Mouse (Mus musculus) kidney, adult 18-20 months (tissue): ENCODE data around the gene Trh.
A peak's percentile ranks its signal among the peaks of the same experiment; 100 is the strongest.

Experiments
- DNase-seq: peaks from one replicate; pipeline ENCODE4 v3.0.0; 2021

Trh gene

GRCm38 (mm10) chr6:92244591-92244990, at the start of gene Trh:
Gene Trh, minus strand, starts transcription at chr6:92244650.
- no peak for DNase-seq

DNA sequence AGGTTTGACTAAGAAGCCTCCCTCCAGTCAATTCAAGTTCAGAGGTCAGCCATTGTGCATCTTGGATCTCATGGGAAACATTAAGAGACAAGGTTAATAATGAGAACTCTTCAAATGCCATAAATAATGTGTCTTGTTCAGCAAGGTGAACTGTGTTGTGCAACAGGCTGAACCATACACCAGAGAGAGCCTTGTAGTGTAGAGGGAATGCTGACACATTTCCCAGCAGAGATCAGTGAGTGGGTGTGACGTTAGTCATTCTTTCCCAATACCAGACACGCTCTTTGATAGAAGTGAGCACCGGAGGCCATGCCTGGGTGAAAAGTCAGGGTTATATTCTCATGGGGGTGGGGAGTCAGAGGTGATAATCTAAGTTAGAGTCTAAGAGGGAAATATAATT, 46.4 kb upstream of the Trh start:
- no peak for DNase-seq

DNA sequence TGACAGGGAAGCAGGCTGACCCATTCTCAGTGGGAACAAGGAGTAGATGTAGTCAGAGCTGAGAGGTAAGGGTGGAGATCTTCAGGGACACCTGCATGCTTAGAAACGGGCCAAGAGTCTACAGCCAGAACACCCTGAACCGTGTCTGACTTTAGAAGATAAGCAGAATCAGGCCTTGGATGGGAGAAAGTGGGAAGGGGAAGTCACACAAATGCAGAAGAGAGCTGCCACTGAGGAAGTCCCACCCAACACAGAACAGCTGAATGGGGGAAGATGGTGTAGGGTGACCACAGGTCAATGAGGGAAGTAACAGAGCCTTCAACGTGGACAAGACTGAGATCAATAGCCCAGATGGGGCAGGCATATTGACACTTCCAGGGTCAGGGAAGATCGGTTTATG, 42.4 kb upstream of the Trh start:
- DNase-seq, result no peak

DNA sequence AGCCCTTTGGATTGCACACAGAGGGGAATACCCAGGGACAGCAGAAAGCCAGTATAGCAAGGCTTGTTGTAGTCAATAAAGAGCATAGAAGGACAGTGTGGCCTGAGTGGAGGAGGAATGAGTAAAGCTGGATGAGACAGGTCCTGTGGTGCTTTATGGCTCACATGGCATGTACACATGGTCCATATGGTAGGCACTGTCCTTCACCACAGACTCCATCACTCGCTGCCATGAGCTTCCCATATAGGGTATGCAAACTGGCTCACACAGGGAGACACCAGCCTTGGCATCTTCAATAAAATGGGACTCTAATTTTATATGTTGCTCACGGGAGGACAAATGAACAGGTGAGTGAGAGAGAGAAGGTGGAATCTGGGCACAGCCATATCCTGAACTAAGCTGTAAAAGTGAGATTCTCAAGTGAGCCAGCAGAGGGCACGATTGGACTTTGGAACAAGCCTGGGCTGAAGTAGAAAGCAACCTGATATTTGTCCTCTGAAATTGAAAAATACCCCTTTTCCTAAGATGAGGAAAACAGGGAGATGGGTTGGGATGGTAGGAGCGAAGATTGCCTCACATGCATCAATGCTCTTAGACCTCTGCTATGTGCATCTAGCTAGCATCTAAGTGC, 41.9 kb upstream of the Trh start:
- DNase-seq, result peak; percentile 57

- DNase-seq, result no peak
Observed at GRCm38 (mm10) chr6:92285559-92285958, 41.1 kb upstream of the Trh start.

GRCm38 (mm10) chr6:92277179-92277578, 32.7 kb upstream of the Trh start:
- no peak for DNase-seq

- DNase-seq, result no peak
Observed at GRCm38 (mm10) chr6:92273652-92274322, 29.3 kb upstream of the Trh start.

DNA sequence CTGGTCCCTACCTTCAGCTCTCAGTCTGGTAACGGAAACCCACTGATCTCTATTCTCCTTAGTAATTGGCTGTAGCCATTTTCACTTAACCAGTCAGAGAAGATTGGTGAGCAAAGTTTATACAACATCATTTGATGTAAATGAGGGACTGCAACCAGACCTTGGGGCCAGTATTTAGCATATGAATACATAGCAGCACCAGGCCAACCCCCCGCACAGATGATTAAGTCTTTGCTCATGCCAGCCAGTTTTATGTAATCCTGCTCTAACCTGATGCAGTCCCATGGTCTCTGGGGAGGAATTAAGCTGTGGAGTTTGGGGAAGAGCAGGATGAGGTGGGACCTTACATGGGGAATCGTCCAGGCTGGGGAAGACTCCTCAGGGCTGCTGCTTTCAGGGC, 28.2 kb upstream of the Trh start:
- DNase-seq, result no peak

GRCm38 (mm10) chr6:92269019-92269418, 24.6 kb upstream of the Trh start:
- peak; percentile 77 for DNase-seq

DNA sequence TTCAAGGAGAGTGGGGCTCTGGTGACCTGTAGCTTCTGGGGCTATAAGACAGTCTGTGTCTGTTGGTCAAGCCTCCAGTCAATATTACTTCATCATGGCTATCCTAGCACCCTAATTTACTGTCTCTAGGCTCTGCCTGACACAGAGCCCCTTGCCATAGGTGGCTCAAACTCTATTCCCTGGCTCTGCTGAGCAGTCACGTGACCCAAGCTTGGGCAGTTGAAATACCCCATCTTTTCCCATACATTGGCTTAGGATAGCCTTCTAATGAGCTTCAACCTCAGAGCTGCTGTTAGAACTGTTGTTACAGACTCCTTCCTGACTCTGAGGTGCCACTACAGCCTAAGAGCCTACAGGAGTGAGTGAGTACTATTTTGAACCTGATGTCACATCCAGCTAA, 23.6 kb upstream of the Trh start:
- no peak for DNase-seq

DNA sequence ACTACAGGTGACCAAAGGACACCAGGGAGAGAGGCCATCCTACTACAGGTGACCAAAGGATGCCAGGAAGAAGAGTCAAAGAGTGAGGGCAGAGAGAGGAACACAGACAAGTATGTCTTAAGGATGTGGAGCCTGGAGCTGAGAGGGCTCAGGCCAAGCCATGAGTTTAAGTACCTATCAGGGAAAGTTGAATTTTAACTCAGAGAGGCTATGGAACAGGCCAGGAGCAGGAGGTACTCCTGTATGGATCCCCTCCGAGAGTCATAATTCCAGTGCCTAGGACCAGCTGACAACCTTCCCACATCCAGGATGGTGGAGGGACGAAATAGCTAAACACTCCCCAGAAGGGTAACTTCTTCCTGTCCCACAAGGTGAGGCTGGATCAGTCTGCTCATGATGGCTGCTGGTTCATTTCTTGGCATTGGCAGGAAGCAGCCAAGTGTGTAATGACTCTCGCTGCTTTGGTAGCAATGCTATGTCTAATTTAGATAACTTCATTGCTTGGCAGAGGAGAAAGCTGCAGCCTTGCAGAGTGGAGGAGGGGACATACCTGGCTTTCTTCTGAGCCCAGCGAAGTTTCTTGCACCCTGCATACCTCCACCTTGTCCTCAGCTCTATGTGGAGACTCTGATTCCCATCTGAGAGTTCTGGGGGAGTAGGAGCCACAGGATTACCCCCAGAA, 16.9 kb upstream of the Trh start:
- peak; percentile 51 for DNase-seq

- no peak for DNase-seq
Observed at GRCm38 (mm10) chr6:92255346-92255745, 10.9 kb upstream of the Trh start.

GRCm38 (mm10) chr6:92253253-92253870, 8.9 kb upstream of the Trh start:
- DNase-seq, result no peak

DNA sequence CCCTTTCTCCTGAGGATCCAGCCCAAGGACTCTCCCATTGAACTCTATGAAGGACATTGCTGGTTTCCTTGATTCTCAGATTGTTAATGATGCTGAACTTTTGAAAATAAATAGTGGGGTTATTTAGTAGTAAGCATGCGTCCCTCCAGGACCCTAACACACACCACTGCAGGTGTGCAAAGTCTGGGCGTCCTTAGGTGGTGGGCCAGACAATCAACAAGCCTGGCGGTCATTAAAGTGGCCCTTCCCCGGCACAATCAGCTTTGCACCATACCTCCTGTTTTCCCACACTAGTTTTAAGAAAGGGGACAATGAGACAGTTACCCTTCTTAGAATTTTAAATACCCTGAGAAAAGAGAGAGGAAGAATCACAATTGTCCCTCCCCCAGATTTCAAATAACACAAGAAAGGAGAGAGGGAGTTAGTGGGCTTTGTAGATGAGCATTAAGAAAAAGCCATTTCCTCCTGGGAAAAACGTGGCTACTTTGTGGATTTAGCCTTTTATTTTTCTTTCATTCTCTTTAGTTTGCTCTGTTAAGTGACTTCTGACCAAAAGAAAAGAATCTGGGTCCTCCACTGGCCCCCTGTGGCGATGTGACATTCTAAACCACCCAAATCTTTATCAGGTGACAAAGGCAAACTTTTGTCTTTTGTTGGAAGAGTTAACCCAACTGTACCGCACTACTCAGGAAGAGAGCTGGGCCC, 2.9 kb upstream of the Trh start:
- DNase-seq, result no peak

DNA sequence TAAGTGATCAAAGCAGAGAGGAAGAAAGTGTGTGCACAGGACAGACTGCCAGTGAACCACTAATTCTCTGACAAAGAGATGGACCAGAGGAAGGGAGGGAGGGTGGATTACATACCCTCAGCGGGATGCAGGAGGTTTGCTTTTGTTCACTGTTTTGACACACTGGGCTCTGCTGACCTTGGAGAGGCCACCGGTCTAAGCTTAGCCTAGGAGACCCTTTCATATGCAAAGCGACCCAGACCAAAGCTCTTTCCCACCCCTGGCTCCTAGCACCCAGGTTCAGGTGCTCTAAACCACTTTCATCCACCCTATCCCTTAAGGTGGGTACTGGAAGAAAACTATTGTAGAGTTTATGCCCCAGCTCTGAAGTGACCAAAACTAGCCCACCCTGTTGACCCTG, 1.9 kb upstream of the Trh start:
- DNase-seq, result no peak

DNA sequence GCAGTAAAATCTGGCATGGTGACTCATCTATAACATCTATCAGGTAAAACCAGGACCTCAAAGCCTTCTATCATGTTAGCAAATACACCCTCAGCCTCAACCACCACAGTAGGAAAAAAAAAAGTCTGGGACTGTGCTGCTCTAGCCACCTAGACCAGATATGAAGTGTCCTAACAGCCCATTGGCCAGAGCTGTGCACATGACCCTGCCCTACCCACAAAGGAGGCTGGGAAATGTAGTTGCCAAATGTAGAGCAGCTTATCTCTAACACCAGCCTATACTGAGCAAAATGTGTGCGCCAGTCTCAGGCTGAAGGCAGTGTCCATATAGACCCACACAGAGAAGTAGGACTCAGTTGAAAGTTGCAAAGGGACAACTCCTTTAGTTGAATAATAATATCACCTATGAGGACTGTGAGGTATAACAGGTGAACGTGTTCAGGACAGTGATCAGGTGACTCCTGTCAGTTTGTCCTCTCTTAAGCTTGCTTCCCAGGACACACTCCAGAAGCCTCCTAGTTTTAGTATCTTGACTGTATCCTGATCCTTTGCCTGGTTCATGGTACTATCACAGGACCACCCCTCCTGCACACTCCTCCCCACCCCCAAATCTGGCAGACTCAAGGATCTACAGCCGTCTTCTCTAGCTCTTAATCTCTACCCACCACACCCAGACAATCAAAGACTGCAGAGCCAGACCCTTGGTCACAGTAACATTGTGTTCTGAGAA, 3.1 kb downstream of the Trh start:
- DNase-seq, result peak; percentile 46

GRCm38 (mm10) chr6:92235036-92235435, 9.4 kb downstream of the Trh start:
- no peak for DNase-seq

- DNase-seq, result no peak
Observed at GRCm38 (mm10) chr6:92231762-92232161, 12.7 kb downstream of the Trh start.

DNA sequence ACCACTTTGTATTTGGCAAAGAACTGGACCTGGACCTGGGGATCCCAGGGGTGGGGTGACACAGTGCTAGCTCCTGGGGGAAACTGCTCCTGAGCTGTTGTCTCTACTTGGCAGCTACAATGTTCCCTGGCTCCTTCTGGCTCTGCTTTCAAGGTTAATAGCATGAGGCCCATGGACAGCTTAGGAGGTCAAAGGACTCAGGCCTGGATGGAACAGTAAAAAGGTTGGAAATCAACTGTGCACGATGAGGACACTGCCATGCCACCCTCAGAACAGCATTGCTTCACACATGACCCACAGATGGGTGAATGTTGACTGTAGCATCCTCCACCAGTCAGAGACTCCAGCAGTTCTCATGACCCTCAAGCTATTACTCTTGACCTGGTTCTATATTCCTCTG, 13.1 kb downstream of the Trh start:
- DNase-seq, result no peak

GRCm38 (mm10) chr6:92229586-92229985, 14.9 kb downstream of the Trh start:
- no peak for DNase-seq

DNA sequence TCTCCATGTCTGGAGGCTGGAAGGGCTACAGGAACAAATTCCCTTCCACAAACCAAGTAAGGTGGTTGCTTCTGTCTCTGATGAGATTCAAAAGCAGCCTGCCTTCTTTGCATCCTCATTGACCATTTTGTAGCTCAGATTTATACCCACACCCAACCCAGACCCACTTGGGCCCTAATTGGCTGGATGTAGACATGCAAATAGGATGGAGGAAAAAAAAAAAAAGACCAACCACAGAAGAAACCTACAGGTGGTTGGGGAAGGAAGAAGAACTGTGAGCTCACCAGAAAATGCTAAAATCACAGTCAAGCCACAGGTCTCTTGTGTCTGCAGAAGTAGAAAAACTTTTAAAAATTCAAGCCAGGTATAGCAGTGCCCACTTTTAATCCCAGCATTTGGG, 15.3 kb downstream of the Trh start:
- no peak for DNase-seq

DNA sequence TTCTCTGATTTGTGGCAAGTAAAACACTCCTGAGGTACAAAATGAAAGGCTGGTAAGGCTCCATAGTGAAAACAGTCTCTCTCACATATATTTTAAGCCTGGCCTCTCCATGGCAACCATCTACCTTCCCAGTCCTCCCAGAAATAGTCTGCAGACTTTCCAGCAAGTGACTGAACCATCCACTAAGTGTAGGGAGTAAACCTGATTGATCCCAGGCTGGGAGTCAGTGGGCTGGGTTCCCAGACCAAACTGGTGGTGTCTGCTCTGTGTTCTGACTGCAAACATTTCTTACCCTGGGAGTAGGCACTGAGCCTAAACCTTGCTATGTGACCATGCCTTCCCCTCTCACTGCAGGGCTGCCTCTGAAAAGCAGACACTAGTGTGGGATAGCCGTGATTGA, 19.5 kb downstream of the Trh start:
- no peak for DNase-seq

DNA sequence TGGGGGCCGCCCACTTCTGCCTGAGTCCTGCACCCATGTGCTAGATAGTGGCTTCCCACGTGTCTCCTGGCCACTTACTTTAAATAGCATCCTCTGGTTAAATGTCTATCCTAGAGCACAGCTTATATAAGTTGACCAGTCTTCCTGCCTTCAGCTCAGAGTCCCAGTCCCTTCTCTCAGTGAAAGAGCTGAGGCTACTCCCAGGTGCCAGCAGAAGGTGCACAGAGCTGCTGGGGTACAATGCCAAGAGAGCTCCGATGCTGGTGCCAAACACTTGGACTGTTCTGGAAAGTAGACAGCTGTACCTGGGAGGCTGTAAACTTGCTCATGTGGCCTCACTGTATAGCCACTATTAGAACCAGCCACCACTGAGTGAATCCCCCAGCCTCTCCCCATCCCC, 22.4 kb downstream of the Trh start:
- no peak for DNase-seq
